Mouse (Mus musculus): ENCODE results near the gene Masp1. TPM values are rescaled to one million over a fixed set of nuclear protein-coding genes. Genes with fewer than 3 reads are reported as not detected.

The Masp1 gene
- polyA plus RNA-seq, 1 experiment from 2014 or later = 4.0 TPM

GRCm38 (mm10) chr16:23427701-23428100 is 92.9 kb downstream of the Masp1 start:
- no peaks in the 10 kb centered on the region for H3K27me3 ChIP-seq (ENCODE audit: control insufficient read depth, insufficient read depth, low read depth, low read length)
- no peaks in the 10 kb centered on the region for H3K36me3 ChIP-seq (ENCODE audit: control insufficient read depth, insufficient read depth, low read length)
- H3K4me3 ChIP-seq (ENCODE audit: low read length) = no peak overlapping the region
- no peaks in the 10 kb centered on the region for H3K4me1 ChIP-seq (replicated peaks; ENCODE audit: control insufficient read depth, insufficient read depth, low read length)
- no peaks in the 10 kb centered on the region for H3K9me3 ChIP-seq (ENCODE audit: control insufficient read depth, low read length)
- 67% methylated on average over 1 of the region's 1 CpGs for WGBS
- H3K9ac ChIP-seq (ENCODE audit: low read length) = no peak overlapping the region
- no peak overlapping the region for H3K27ac ChIP-seq (ENCODE audit: low read length)
- ATAC-seq (ENCODE audit: low read depth) = no peak
- no peak overlapping the region for H3K4me2 ChIP-seq (ENCODE audit: low read depth, low read length)

DNA sequence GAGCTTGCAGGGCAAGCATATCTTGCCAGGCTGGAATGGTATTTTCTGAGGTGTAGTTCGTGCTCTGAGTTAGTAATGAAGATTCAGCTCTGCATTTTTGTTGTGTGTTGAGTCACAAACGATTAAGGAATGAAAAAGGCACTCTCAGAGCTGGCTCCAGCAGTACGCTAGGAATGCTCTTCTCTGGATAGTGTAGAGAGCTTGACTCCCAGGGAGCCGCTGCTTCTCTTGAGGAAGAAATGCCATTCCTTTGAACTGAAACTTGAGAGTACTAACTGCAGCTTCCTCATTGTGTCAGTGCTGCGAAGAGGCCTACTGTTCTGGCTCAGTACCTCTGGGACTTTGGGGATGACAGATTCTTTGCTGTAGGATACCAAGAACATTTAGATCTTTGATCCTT is 96.8 kb downstream of the Masp1 start:
- ATAC-seq (ENCODE audit: low read depth) = no peak

DNA sequence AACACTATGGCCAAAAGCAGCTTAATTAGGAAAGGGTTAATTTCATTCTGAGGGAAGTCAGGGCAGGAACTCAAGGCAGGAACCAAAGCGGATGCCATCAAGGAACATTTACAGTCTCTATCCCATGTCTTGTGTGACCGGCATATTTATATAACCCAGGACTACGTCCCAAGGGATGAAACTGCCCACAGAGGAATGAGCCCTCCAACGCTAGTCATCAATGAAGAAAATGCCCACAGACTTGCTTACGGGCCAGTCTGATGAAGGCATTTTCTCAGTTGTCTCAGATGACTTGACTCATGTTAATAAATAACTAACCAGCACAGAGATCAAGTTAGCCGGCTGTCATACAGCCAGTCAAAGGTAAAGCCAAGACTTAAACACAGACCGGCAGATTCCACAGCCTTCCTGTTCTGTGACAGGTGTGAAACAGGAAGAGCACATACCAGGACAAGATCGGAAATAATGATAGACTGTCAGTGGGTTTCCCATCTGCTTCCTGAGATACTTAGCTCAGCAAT is 101.0 kb downstream of the Masp1 start:
- ATAC-seq (ENCODE audit: low read depth) = no peak
- no peaks in the 10 kb centered on the region for H3K9me3 ChIP-seq (ENCODE audit: control insufficient read depth, low read length)
- H3K4me1 ChIP-seq (replicated peaks; ENCODE audit: control insufficient read depth, insufficient read depth, low read length) = no peaks in the 10 kb centered on the region
- H3K27me3 ChIP-seq (ENCODE audit: control insufficient read depth, insufficient read depth, low read depth, low read length) = no peaks in the 10 kb centered on the region
- H3K27ac ChIP-seq (ENCODE audit: low read length) = no peak overlapping the region
- no peaks in the 10 kb centered on the region for H3K36me3 ChIP-seq (ENCODE audit: control insufficient read depth, insufficient read depth, low read length)
- H3K9ac ChIP-seq (ENCODE audit: low read length) = no peak overlapping the region
- no peak overlapping the region for H3K4me3 ChIP-seq (ENCODE audit: low read length)
- 79% methylated on average over 8 of the region's 8 CpGs for WGBS
- H3K4me2 ChIP-seq (ENCODE audit: low read depth, low read length) = no peak overlapping the region

More for the DNA sequence above, 96.8 kb downstream of the Masp1 start:
- Histone ChIP-seq H3K27me3 (ENCODE audit: control insufficient read depth, insufficient read depth, low read depth, low read length) (no peaks in the 10 kb centered on the region), H3K27ac (ENCODE audit: low read length) (no peak overlapping the region), H3K4me2 (ENCODE audit: low read depth, low read length) (no peak overlapping the region), H3K9me3 (ENCODE audit: control insufficient read depth, low read length) (no peaks in the 10 kb centered on the region), H3K9ac (ENCODE audit: low read length) (no peak overlapping the region), H3K36me3 (ENCODE audit: control insufficient read depth, insufficient read depth, low read length) (no peaks in the 10 kb centered on the region), H3K4me1 (replicated peaks; ENCODE audit: control insufficient read depth, insufficient read depth, low read length) (no peaks in the 10 kb centered on the region), H3K4me3 (ENCODE audit: low read length) (no peak overlapping the region)
- 55% methylated on average over 5 of the region's 5 CpGs for WGBS

- WGBS = 70% methylated on average over 13 of the region's 13 CpGs
- ATAC-seq (ENCODE audit: low read depth) = no peak
Observed at GRCm38 (mm10) chr16:23417456-23418240, 103.0 kb downstream of the Masp1 start.

GRCm38 (mm10) chr16:23416657-23417293 is 103.8 kb downstream of the Masp1 start:
- no peak overlapping the region; the same call in 1 of the 2 replicates for H3K9ac ChIP-seq (ENCODE audit: low read length)
- H3K27me3 ChIP-seq (ENCODE audit: control insufficient read depth, insufficient read depth, low read depth, low read length) = no peaks in the 10 kb centered on the region
- H3K27ac ChIP-seq (ENCODE audit: low read length) = no peak overlapping the region
- H3K4me2 ChIP-seq (ENCODE audit: low read depth, low read length) = peak overlapping the region; percentile 40
- H3K36me3 ChIP-seq (ENCODE audit: control insufficient read depth, insufficient read depth, low read length) = no peaks in the 10 kb centered on the region
- H3K4me3 ChIP-seq (ENCODE audit: low read length) = peak overlapping the region; percentile 19
- ATAC-seq (ENCODE audit: low read depth) = peak; percentile 86
- no peaks in the 10 kb centered on the region for H3K9me3 ChIP-seq (ENCODE audit: control insufficient read depth, low read length)
- 27% methylated on average over 9 of the region's 9 CpGs for WGBS
- H3K4me1 ChIP-seq (replicated peaks; ENCODE audit: control insufficient read depth, insufficient read depth, low read length) = no peaks in the 10 kb centered on the region

More at GRCm38 (mm10) chr16:23417456-23418240, 103.0 kb downstream of the Masp1 start:
- Histone ChIP-seq H3K9ac (ENCODE audit: low read length) (no peak overlapping the region), H3K4me1 (replicated peaks; ENCODE audit: control insufficient read depth, insufficient read depth, low read length) (no peaks in the 10 kb centered on the region), H3K36me3 (ENCODE audit: control insufficient read depth, insufficient read depth, low read length) (no peaks in the 10 kb centered on the region), H3K27me3 (ENCODE audit: control insufficient read depth, insufficient read depth, low read depth, low read length) (no peaks in the 10 kb centered on the region), H3K4me3 (ENCODE audit: low read length) (no peak overlapping the region), H3K9me3 (ENCODE audit: control insufficient read depth, low read length) (no peaks in the 10 kb centered on the region), H3K4me2 (ENCODE audit: low read depth, low read length) (no peak overlapping the region), H3K27ac (ENCODE audit: low read length) (no peak overlapping the region)

DNA sequence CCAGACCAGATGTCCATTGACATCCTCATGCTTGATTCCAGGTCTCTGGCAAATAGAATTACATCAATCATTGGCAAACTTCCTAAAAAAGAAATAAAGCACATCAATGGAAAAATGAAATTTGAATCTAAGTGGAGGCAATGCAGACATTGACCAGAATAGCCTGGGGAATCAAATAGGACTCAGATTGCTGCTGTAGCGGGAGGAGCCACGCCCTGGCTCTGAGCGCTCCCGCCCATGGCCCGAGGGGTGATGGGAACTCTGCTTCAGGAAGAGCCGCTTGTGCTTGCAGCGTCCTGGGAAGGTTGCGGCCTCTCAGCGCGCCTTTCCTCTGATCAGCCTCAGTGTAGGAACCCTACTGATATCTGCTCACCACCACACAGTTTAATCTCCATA is 104.4 kb downstream of the Masp1 start:
- Histone ChIP-seq H3K27ac (ENCODE audit: low read length) (no peak overlapping the region), H3K9me3 (ENCODE audit: control insufficient read depth, low read length) (no peaks in the 10 kb centered on the region), H3K4me1 (replicated peaks; ENCODE audit: control insufficient read depth, insufficient read depth, low read length) (no peaks in the 10 kb centered on the region), H3K9ac (ENCODE audit: low read length) (no peak overlapping the region; the same call in 1 of the 2 replicates), H3K27me3 (ENCODE audit: control insufficient read depth, insufficient read depth, low read depth, low read length) (no peaks in the 10 kb centered on the region), H3K4me2 (ENCODE audit: low read depth, low read length) (peak overlapping the region; percentile 40), H3K4me3 (ENCODE audit: low read length) (peak overlapping the region; percentile 19), H3K36me3 (ENCODE audit: control insufficient read depth, insufficient read depth, low read length) (no peaks in the 10 kb centered on the region)
- ATAC-seq (ENCODE audit: low read depth) = peak; percentile 89
- 35% methylated on average over 10 of the region's 10 CpGs for WGBS

DNA sequence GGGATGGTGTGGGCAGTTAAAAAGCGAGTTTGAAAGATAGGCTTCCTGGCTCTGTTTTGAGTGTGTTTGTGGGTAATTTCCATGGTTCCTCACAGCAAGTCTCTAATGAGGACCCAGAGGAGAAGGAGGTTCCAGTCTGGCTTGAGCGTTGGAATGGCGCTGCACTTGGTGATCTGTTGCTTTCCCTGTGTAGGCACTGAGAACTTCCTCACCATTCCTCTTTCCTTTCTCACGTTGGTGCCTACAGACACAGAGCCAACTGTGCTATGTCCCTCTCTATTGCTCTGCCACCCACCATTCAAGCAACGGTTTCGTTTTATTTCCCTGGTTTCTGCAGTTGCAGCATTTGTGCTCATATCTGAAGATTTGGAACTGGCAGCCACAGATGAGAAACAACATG is 107.7 kb downstream of the Masp1 start:
- Histone ChIP-seq H3K27me3 (ENCODE audit: control insufficient read depth, insufficient read depth, low read depth, low read length) (no peaks in the 10 kb centered on the region), H3K4me1 (replicated peaks; ENCODE audit: control insufficient read depth, insufficient read depth, low read length) (no peaks in the 10 kb centered on the region), H3K27ac (ENCODE audit: low read length) (no peak overlapping the region), H3K4me3 (ENCODE audit: low read length) (no peak overlapping the region), H3K36me3 (ENCODE audit: control insufficient read depth, insufficient read depth, low read length) (no peaks in the 10 kb centered on the region), H3K9ac (ENCODE audit: low read length) (no peak overlapping the region), H3K4me2 (ENCODE audit: low read depth, low read length) (no peak overlapping the region), H3K9me3 (ENCODE audit: control insufficient read depth, low read length) (no peaks in the 10 kb centered on the region)
- ATAC-seq (ENCODE audit: low read depth) = no peak
- 78% methylated on average over 6 of the region's 6 CpGs for WGBS

GRCm38 (mm10) chr16:23403008-23403755 is 117.4 kb downstream of the Masp1 start:
- Histone ChIP-seq H3K9me3 (ENCODE audit: control insufficient read depth, low read length) (no peaks in the 10 kb centered on the region), H3K36me3 (ENCODE audit: control insufficient read depth, insufficient read depth, low read length) (no peaks in the 10 kb centered on the region), H3K4me1 (replicated peaks; ENCODE audit: control insufficient read depth, insufficient read depth, low read length) (peaks cover 15% of the 10 kb centered on the region; the same call in 1 of the 2 replicates), H3K4me3 (ENCODE audit: low read length) (no peak overlapping the region), H3K27ac (ENCODE audit: low read length) (no peak overlapping the region), H3K27me3 (ENCODE audit: control insufficient read depth, insufficient read depth, low read depth, low read length) (no peaks in the 10 kb centered on the region), H3K4me2 (ENCODE audit: low read depth, low read length) (no peak overlapping the region), H3K9ac (ENCODE audit: low read length) (no peak overlapping the region)
- 40% methylated on average over 8 of the region's 8 CpGs for WGBS
- peak; percentile 62 for ATAC-seq (ENCODE audit: low read depth)

- WGBS = 76% methylated on average over 3 of the region's 3 CpGs
- no peak for ATAC-seq (ENCODE audit: low read depth)
- Histone ChIP-seq H3K9me3 (ENCODE audit: control insufficient read depth, low read length) (no peaks in the 10 kb centered on the region), H3K9ac (ENCODE audit: low read length) (no peak overlapping the region), H3K4me3 (ENCODE audit: low read length) (no peak overlapping the region), H3K27me3 (ENCODE audit: control insufficient read depth, insufficient read depth, low read depth, low read length) (no peaks in the 10 kb centered on the region), H3K27ac (ENCODE audit: low read length) (no peak overlapping the region), H3K4me1 (replicated peaks; ENCODE audit: control insufficient read depth, insufficient read depth, low read length) (peaks cover 15% of the 10 kb centered on the region; the same call in 1 of the 2 replicates), H3K36me3 (ENCODE audit: control insufficient read depth, insufficient read depth, low read length) (no peaks in the 10 kb centered on the region), H3K4me2 (ENCODE audit: low read depth, low read length) (no peak overlapping the region)
Observed at GRCm38 (mm10) chr16:23401959-23402358, 118.7 kb downstream of the Masp1 start.
